Mouse (Mus musculus): ENCODE data around the gene Ino80b. TPM values are rescaled to one million over a fixed set of nuclear protein-coding genes. Genes with fewer than 3 reads are reported as not detected.

Gene Ino80b
- total and polyA plus RNA-seq, 3 experiments: 14.9 to 30.4 (median 26.1) TPM

- no peak for DNase-seq (ENCODE audit: extremely low read depth)
- dilution Hi-C loops (cut with MboI; ENCODE audit: extremely low pct_ligation_motif_present, extremely low pct_unique_long_range_greater_than_20kb, low sequenced_read_pairs) (no loop called here), in situ Hi-C loops (cut with MboI; ENCODE audit: low pct_ligation_motif_present, low pct_unique_long_range_greater_than_20kb, low sequenced_read_pairs) (loop anchor here (5.0 kb wide), 1 partner anchor 41 kb away; the partner anchor contains the start of genes 1700003E16Rik and Wdr54)
- Histone ChIP-seq H3K36me3 (replicated peaks in 1 of 2; ENCODE audit: control insufficient read depth in 1 of 2, insufficient read depth in 1 of 2, low read length in 1 of 2) (peaks cover 18 to 43% of the 10 kb centered on the region in 2 experiments), H3K79me2 (replicated peaks; ENCODE audit: control insufficient read depth, extremely low read depth, insufficient read depth, poor library complexity, severe bottlenecking) (peaks cover 24% of the 10 kb centered on the region), H3K4me1 (ENCODE audit: control insufficient read depth in 1 of 2, insufficient read depth in 2 of 2) (peaks cover 30 to 74% of the 10 kb centered on the region in 2 experiments), H3K27me3 (replicated peaks) (no peaks in the 10 kb centered on the region), H3K27ac (ENCODE audit: insufficient read depth, low read depth) (0 out of 2 replicates have a peak overlapping the region, but pooled peaks have one; percentile 17), H3K4me3 (replicated peaks in 1 of 3; ENCODE audit: low read depth in 2 of 3, low read length in 2 of 3, poor library complexity in 1 of 3) (peak overlapping the region; percentile 80 to 94 (median 83)), H3K4me2 (ENCODE audit: insufficient read depth, low read depth, poor library complexity, severe bottlenecking) (peak overlapping the region; percentile 75), H3K9me3 (replicated peaks; ENCODE audit: low read length) (no peaks in the 10 kb centered on the region), H3K9ac (ENCODE audit: insufficient read depth, low read depth) (peak overlapping the region; percentile 82)
- TF ChIP-seq RAD21 (IDR thresholded peaks at IDR 0.05; ENCODE audit: low read depth, low read length) (no peak), CTCF (conservative IDR thresholded peaks at IDR 0.05 in 1 of 2, IDR thresholded peaks at IDR 0.05 in 1 of 2; ENCODE audit: low read depth in 2 of 2, low read length in 2 of 2) (no peak), IRF4 (IDR thresholded peaks at IDR 0.05; ENCODE audit: low read depth, low read length) (no peak), EP300 (IDR thresholded peaks at IDR 0.05; ENCODE audit: low read length) (no peak), USF1 (IDR thresholded peaks at IDR 0.05; ENCODE audit: low read depth, low read length) (no peak), MXI1 (IDR thresholded peaks at IDR 0.05; ENCODE audit: low read depth, low read length) (peak; percentile 13; the same call in 1 of the 2 replicates), TBP (conservative IDR thresholded peaks at IDR 0.05; ENCODE audit: low read depth, low read length) (no peak)
These were observed 9.4 kb downstream of the Ino80b start for GRCm38 (mm10) chr6:83115682-83116372.

DNA sequence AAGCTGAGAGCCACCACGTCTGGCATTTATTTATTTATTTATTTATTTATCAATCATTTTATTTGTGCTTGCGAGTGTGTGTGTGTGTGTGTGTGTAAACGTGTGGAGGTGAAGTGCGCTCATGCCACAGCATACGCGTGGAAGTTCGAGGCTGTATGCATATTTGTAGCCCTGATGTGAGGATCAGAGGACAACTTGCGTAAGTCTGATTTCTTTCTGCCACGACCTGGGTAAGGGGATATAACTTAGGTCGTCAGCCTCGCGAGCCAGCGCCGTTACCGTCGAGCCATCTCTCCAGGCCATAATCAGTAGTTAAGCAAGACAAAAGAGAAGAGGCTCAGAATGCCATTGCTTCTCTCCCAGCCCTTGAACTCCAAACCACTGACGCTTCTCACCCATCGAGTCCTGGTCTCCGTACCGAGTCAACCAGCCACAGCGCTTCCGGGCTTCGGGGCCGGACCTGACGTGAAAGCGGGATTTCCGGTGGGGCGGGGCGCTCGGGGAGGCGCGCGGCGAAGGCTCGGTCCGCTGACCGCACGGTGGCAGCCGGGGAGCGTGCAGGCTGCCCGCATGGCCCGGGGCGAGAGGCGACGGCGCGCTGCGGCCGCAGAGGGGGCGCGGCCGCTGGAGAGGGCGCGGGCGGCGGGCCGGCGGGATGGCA, 10.1 kb downstream of the Ino80b start, which contains the start of gene Mogs:
Gene Mogs, plus strand, starts transcription at position 486 of the 661 bp plus-strand sequence.
- H3K27ac ChIP-seq (ENCODE audit: insufficient read depth, low read depth): peak within 1 kb of the TSS; percentile 80
- H3K79me2 ChIP-seq (replicated peaks; ENCODE audit: control insufficient read depth, extremely low read depth, insufficient read depth, poor library complexity, severe bottlenecking): peaks cover 28% of the 10 kb centered on the region
- H3K4me1 ChIP-seq (ENCODE audit: control insufficient read depth in 1 of 2, insufficient read depth in 2 of 2): peaks cover 31 to 74% of the 10 kb centered on the region in 2 experiments
- H3K27me3 ChIP-seq (replicated peaks): no peaks in the 10 kb centered on the region
- no peaks in the 10 kb centered on the region for H3K9me3 ChIP-seq (replicated peaks; ENCODE audit: low read length)
- peak within 1 kb of the TSS; percentile 85 for H3K4me2 ChIP-seq (ENCODE audit: insufficient read depth, low read depth, poor library complexity, severe bottlenecking)
- peak within 1 kb of the TSS; percentile 80 to 96 (median 94) for H3K4me3 ChIP-seq (replicated peaks in 1 of 3; ENCODE audit: low read depth in 2 of 3, low read length in 2 of 3, poor library complexity in 1 of 3)
- peaks cover 18 to 49% of the 10 kb centered on the region in 2 experiments for H3K36me3 ChIP-seq (replicated peaks in 1 of 2; ENCODE audit: control insufficient read depth in 1 of 2, insufficient read depth in 1 of 2, low read length in 1 of 2)
- dilution Hi-C loops (cut with MboI; ENCODE audit: extremely low pct_ligation_motif_present, extremely low pct_unique_long_range_greater_than_20kb, low sequenced_read_pairs) (no loop called here), in situ Hi-C loops (cut with MboI; ENCODE audit: low pct_ligation_motif_present, low pct_unique_long_range_greater_than_20kb, low sequenced_read_pairs) (loop anchor here (5.0 kb wide), 1 partner anchor 42 kb away; the partner anchor contains the start of genes 1700003E16Rik and Wdr54)
- peak; percentile 90 for DNase-seq (ENCODE audit: extremely low read depth)
- H3K9ac ChIP-seq (ENCODE audit: insufficient read depth, low read depth): peak within 1 kb of the TSS; percentile 82
- TF ChIP-seq CTCF (conservative IDR thresholded peaks at IDR 0.05 in 1 of 2, IDR thresholded peaks at IDR 0.05 in 1 of 2; ENCODE audit: low read depth in 2 of 2, low read length in 2 of 2) (peak in 1 of 2 experiments; percentile 63; a peak in 2 of 4 replicates), ZC3H11A (IDR thresholded peaks at IDR 0.05; ENCODE audit: low read depth, low read length) (no peak), HCFC1 (IDR thresholded peaks at IDR 0.05; ENCODE audit: low read depth, low read length) (peak; percentile 81), BHLHE40 (IDR thresholded peaks at IDR 0.05; ENCODE audit: low read depth, low read length) (peak; percentile 44; the same call in 1 of the 2 replicates), USF2 (conservative IDR thresholded peaks at IDR 0.05; ENCODE audit: low read depth, low read length) (no peak), MAZ (IDR thresholded peaks at IDR 0.05; ENCODE audit: low read depth, low read length) (peak; percentile 54; the same call in 1 of the 2 replicates), CHD2 (IDR thresholded peaks at IDR 0.05; ENCODE audit: low read length) (0 out of 2 replicates have a peak, but pooled peaks have one; percentile 28), ZNF384 (IDR thresholded peaks at IDR 0.05; ENCODE audit: low read depth, low read length) (no peak), USF1 (IDR thresholded peaks at IDR 0.05; ENCODE audit: low read depth, low read length) (no peak), ZMIZ1 (IDR thresholded peaks at IDR 0.05; ENCODE audit: low read depth, low read length) (peak; percentile 85), MXI1 (IDR thresholded peaks at IDR 0.05; ENCODE audit: low read depth, low read length) (peak; percentile 89), ZKSCAN1 (IDR thresholded peaks at IDR 0.05; ENCODE audit: borderline replicate concordance, low read depth, low read length) (no peak), RCOR1 (conservative IDR thresholded peaks at IDR 0.05; ENCODE audit: low read depth, low read length) (no peak), POLR2AphosphoS2 (IDR thresholded peaks at IDR 0.05; ENCODE audit: low read depth, low read length) (peak; percentile 86; the same call in 1 of the 2 replicates), SIN3A (IDR thresholded peaks at IDR 0.05; ENCODE audit: low read length) (peak; percentile 91), GABPA (IDR thresholded peaks at IDR 0.05; ENCODE audit: insufficient replicate concordance, low read depth, low read length) (no peak), SMC3 (IDR thresholded peaks at IDR 0.05; ENCODE audit: low read depth, low read length) (peak; percentile 50), E2F4 (IDR thresholded peaks at IDR 0.05; ENCODE audit: insufficient replicate concordance, low read depth, low read length) (no peak), PAX5 (IDR thresholded peaks at IDR 0.05; ENCODE audit: low read length) (no peak), JUN (IDR thresholded peaks at IDR 0.05; ENCODE audit: insufficient read depth, low read depth, low read length) (no peak), MAFK (IDR thresholded peaks at IDR 0.05; ENCODE audit: insufficient replicate concordance, low read length) (no peak), KAT2A (IDR thresholded peaks at IDR 0.05; ENCODE audit: insufficient replicate concordance, low read length) (peak; percentile 65; the same call in 1 of the 2 replicates), UBTF (IDR thresholded peaks at IDR 0.05; ENCODE audit: low read depth, low read length) (no peak), MYC (IDR thresholded peaks at IDR 0.05; ENCODE audit: low read depth, low read length) (peak; percentile 44; the same call in 1 of the 2 replicates)

Measured in CH12.LX (cell line).